Mouse (Mus musculus): Measurements from ENCODE around the gene Yeats4. TPM values are rescaled to one million over a fixed set of nuclear protein-coding genes. Genes with fewer than 3 reads are reported as not detected.

Yeats4 gene
- polyA plus RNA-seq, 1 experiment, result 133 TPM

GRCm38 (mm10) chr10:117172069-117172468, 52.2 kb downstream of the Yeats4 start:
- no peak for TF ChIP-seq GATA1 (IDR thresholded peaks at IDR 0.05; ENCODE audit: low read length)

GRCm38 (mm10) chr10:117166785-117167425, 57.4 kb downstream of the Yeats4 start:
- no peak for TF ChIP-seq GATA1 (IDR thresholded peaks at IDR 0.05; ENCODE audit: low read length)

Other genes with a start within 250 kb of the Yeats4 start
- not detected in 2 replicates for gene Best3, start 238.2 kb downstream of the Yeats4 start, polyA plus RNA-seq (2012)
- 0.06 and 0.15 TPM in 2 replicates for gene Lrrc10, start 179.2 kb downstream of the Yeats4 start, polyA plus RNA-seq (2012)
- 17.6 and 25.9 TPM in 2 replicates for gene Cct2, start 160.7 kb downstream of the Yeats4 start, polyA plus RNA-seq (2012)
- gene Frs2, start 76.0 kb downstream of the Yeats4 start, polyA plus RNA-seq (2012), result 13.3 and 20.7 TPM in 2 replicates
- not detected in 2 replicates for gene 9530003J23Rik, start 14.2 kb upstream of the Yeats4 start, polyA plus RNA-seq (2012)
- gene Lyz2, start 57.8 kb upstream of the Yeats4 start, polyA plus RNA-seq (2012), result not detected in 2 replicates
- gene Lyz1, start 68.4 kb upstream of the Yeats4 start, polyA plus RNA-seq (2012), result not detected in 2 replicates
- 363 and 409 TPM in 2 replicates for gene Cpsf6, start 155.5 kb upstream of the Yeats4 start, polyA plus RNA-seq (2012)

Measured in G1E-ER4 (cell line).